Mouse (Mus musculus): ENCODE results near the gene Gm44596. TPM values are rescaled to one million over a fixed set of nuclear protein-coding genes. Genes with fewer than 3 reads are reported as not detected.

Gene Gm44596
- total RNA-seq (2021) = not detected
- long read RNA-seq, experiment 1 = 0 reads
- long read RNA-seq, experiment 2 = 0 reads

DNA sequence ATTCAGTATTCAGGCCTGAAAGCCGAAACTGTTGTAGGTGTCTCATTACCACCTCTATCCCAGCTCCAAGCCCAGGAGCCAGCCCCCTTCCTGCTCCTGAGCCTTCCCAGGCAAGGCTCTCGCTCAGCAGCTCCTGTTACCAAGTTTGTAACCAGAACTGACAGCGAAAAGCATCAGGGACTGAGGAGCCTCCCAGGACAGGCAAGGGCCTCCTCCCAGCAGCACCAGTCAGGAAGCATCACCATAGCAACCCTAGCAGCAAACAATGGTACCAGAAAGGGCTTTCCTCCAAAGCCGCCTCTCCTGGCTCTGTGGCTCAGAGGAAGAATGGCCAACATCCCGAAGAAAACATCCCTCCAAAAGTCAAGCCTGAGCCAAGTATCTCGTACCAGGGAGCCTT, at the start of gene Gm44596, which contains the start of gene Tex52:
TSS of gene Gm44596 (plus strand) at position 312 of the 400 bp plus-strand sequence.
TSS of gene Tex52 (plus strand) at position 265 of the 400 bp plus-strand sequence.
- intact Hi-C loops (cut with DNase I) = no loop called here
- no peak for TF ChIP-seq CTCF (IDR thresholded peaks at IDR 0.05)
- Histone ChIP-seq H3K27ac (peak within 1 kb of the TSS; percentile 44), H3K4me3 (no peak within 1 kb of the TSS)
- DNase-seq = peak; percentile 59

DNA sequence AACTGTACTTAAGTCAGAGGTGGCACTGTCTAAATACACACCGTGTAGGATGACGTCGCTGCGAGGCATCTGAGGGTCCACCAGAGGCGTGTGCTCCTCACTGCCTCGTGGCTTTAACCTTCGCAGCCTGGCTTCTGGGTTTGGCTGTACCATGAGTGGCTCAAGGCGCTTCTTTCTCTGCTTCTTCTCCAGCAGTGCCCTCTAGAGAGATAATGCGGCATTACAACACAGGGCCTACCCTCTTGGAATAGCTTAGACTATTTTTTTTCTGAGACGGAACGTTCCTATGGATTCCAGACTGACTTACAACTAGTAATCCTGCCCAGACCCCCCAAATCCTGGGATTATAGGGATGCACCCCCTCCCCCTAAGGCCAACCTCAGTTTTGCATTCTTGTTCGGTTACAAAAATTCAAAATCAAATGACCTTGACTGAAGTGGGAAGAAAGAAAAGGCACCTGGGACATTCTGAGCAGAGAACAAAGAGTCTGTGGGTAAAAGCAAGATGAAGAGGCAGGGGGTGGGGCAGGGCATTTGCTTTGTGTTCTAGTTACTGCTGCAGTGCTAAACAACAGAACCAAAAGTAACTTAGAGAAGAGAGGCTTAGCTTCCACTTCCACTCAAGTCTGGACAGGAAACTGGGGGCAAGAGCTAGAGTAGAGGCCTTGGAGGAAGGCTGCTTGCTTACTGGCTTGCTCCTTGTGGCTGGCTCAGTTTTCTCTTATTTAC, 40.7 kb upstream of the Gm44596 start:
- H3K27ac ChIP-seq = no peak overlapping the region

DNA sequence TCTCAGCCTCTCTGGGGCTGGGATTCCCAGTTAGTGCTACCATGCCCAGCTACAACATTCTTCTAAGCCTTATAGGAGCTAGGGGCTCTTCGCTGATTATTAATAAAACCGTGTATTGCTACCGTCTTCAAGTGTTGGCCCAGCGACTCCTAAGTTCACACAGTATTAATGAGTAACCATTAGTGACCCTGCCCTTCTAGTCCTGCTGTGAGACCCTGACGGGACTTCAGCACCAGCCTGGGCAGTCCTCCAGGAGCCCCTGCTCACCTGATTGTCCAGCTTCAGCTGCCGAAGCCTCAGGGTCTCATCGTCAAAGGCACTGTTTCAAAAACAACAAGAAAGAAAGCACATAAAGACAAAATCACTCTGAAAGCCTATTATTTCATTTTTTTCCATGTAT, 37.8 kb upstream of the Gm44596 start:
- Histone ChIP-seq H3K4me3 (no peak overlapping the region), H3K27ac (no peak overlapping the region)
- TF ChIP-seq CTCF (IDR thresholded peaks at IDR 0.05) = no peak
- intact Hi-C loops (cut with DNase I) = no loop called here
- no peak for DNase-seq

More for the DNA sequence above, 40.7 kb upstream of the Gm44596 start:
- no peak overlapping the region for H3K4me3 ChIP-seq
- intact Hi-C loops (cut with DNase I) = no loop called here
- peak; percentile 73 for DNase-seq
- TF ChIP-seq CTCF (IDR thresholded peaks at IDR 0.05) = peak; percentile 68

DNA sequence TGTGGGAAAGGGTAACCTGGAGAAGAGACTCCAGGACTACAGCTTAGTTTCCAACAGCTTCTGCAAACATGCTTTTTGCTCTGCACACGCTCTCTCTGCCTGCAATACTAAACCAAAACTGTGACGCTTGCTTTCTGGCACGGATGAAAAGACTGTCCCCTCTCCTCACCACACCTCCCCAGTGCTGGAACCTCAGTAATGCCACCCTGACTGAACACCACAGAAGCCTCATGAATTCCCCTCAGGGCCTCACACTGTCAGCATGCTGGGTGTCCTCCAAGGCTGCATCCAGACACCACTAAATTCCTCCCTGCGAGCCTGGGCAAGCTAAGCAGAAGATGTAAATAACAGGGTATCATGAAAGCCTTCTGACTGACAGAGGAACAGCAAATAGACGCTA, 36.4 kb upstream of the Gm44596 start:
- no peak overlapping the region for H3K4me3 ChIP-seq
- no peak for DNase-seq

DNA sequence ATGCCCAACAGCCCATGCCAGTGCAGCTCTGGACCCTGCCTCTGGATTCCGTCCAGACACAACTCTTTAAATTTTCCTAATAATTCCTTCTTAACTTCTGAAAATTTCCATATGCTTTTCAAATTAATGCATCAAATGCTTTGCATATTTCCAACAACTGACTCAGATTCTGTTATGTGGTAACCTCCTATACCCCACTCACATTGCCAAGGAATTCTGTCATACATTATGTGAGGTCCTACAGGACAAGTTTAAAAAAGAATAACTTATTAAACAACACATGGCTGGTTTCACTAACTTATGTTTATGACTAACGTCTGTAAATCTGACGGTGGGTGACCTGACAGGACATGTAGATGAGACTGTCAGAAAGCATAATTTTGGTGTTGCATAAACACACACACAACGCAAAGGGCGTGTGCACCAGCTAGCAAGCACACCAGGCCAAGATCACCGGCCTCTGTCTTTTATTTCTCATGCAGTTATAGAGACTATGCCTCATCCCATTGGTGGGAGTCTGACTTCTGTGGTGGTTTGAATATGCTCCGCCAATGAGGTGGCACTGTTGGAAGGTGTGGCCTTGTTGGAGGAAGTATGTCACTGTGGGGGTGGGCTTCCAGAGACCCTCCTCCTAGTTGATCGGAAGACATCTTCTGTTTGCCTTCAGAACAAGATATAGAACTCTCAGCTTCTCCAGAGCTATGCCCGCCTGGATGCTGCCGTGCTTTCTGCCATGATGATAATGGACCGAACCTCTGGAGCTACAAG, 33.2 kb upstream of the Gm44596 start:
- H3K4me3 ChIP-seq = no peak overlapping the region
- TF ChIP-seq CTCF (IDR thresholded peaks at IDR 0.05) = no peak
- DNase-seq = no peak
- intact Hi-C loops (cut with DNase I) = no loop called here
- no peak overlapping the region for H3K27ac ChIP-seq

More for the DNA sequence above, 36.4 kb upstream of the Gm44596 start:
- intact Hi-C loops (cut with DNase I) = no loop called here
- peak overlapping the region; percentile 31; the same call in 1 of the 2 replicates for H3K27ac ChIP-seq
- TF ChIP-seq CTCF (IDR thresholded peaks at IDR 0.05) = no peak

DNA sequence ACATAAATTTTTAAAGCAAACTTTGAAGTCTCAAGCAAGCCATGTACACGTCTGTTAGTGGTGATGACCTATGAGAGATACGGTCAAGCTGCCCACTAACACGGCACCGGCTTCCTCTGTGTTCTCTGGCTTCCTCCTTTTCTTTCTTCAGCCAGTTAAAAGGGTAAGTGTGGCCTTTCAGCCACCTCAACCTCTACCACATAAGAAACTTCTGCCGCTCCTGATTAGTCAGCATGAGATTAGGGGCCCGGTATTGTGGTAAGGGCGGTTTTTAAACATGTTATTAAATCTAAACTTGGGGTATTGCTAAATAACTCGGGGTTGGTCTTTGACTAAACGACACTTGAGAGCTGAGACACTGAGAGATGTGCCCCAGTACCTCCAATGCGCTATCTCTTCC, 29.7 kb upstream of the Gm44596 start:
- no peak overlapping the region for H3K4me3 ChIP-seq
- no peak for TF ChIP-seq CTCF (IDR thresholded peaks at IDR 0.05)
- no peak overlapping the region for H3K27ac ChIP-seq
- intact Hi-C loops (cut with DNase I) = no loop called here
- no peak for DNase-seq

DNA sequence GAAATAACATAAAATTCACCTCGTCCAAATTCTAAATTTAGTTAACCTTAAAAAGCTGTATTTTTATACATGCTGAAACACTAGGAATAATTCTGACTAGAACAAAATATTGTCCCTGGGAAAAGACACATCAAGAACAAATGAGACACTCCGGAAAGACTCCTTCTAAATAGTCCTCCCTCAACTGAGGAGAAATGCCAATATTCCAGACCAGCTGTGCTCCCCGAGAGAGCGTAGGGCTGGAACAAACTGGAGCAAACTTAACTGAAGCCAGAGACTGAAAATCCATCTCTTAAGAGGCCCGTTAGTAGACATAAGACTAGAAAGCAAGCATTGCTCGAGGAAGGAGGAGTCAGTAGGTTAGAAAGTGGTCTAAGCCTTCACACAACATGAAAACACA, 28.5 kb upstream of the Gm44596 start:
- DNase-seq = no peak
- intact Hi-C loops (cut with DNase I) = no loop called here
- Histone ChIP-seq H3K27ac (peak overlapping the region; percentile 76), H3K4me3 (peak overlapping the region; percentile 14)
- no peak for TF ChIP-seq CTCF (IDR thresholded peaks at IDR 0.05)

DNA sequence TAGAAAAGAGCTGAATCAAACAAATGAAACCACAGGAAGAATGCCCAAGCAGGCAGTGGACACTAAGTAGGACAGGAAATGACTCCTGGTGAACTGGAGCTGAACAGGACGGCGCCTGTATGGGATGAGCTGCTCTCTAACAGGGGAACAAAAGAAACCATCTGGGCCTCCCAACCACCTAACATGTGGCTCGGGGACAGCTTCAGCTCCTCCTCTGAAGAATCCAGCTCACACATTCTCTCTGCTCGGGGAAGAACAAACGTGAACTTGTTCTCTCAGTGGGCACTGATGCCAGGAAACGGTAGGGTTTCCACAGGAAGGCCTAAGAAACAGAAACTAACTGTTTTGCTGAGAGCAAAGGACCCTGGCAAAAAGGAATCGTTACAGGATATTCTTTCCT, 25.6 kb upstream of the Gm44596 start:
- no peak for DNase-seq
- intact Hi-C loops (cut with DNase I) = no loop called here
- H3K27ac ChIP-seq = peak overlapping the region; percentile 50
- TF ChIP-seq CTCF (IDR thresholded peaks at IDR 0.05) = no peak
- H3K4me3 ChIP-seq = no peak overlapping the region

DNA sequence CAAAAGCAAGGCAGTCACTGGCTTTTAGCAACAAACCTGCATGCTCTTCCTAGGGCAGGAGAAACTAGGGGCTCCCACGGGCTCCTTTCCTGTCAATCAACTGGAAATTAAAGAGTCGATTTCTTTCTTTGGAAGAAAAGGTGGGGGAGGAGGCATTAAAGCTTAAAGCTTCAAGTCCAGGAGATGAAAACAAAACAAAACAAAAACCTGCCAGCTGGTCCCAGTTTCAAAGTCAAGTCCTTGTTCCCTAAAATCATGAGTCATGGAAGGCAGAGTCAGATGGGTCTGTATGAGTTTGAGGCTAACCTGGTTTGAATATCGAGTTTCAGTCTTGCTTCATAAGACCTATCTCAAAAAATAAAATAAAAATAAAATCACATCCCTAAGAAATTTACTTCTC, 21.2 kb upstream of the Gm44596 start:
- TF ChIP-seq CTCF (IDR thresholded peaks at IDR 0.05) = no peak
- intact Hi-C loops (cut with DNase I) = no loop called here
- Histone ChIP-seq H3K27ac (peak overlapping the region; percentile 89; the same call in 1 of the 2 replicates), H3K4me3 (peak overlapping the region; percentile 95; the same call in 1 of the 2 replicates)
- no peak for DNase-seq

DNA sequence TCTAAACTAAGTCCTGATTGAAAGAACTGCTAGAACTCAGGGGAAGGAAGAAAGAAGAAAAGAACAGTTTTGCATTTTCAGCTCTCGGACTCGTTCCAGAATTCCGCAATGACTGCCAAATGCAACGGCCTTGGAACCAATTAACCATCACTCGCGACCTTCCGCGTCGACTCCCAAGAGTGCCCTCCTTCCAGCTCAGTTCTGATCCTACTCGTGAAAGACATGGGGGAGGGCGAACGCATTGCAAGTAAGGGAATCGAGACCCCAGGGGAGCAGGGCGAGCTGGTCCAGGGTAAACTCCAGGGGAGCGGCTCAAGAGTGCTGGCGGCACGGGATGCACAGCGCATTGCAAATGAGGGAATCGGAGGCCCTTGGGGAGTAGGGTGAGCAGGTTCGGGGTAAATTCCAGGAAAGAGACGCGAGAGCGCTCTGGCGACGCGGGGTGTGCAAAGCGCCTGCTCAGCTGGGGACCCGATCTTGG, 20.1 kb upstream of the Gm44596 start:
- no peak for DNase-seq
- no peak for TF ChIP-seq CTCF (IDR thresholded peaks at IDR 0.05)
- Histone ChIP-seq H3K4me3 (peak overlapping the region; percentile 95), H3K27ac (peak overlapping the region; percentile 89)
- intact Hi-C loops (cut with DNase I) = no loop called here

DNA sequence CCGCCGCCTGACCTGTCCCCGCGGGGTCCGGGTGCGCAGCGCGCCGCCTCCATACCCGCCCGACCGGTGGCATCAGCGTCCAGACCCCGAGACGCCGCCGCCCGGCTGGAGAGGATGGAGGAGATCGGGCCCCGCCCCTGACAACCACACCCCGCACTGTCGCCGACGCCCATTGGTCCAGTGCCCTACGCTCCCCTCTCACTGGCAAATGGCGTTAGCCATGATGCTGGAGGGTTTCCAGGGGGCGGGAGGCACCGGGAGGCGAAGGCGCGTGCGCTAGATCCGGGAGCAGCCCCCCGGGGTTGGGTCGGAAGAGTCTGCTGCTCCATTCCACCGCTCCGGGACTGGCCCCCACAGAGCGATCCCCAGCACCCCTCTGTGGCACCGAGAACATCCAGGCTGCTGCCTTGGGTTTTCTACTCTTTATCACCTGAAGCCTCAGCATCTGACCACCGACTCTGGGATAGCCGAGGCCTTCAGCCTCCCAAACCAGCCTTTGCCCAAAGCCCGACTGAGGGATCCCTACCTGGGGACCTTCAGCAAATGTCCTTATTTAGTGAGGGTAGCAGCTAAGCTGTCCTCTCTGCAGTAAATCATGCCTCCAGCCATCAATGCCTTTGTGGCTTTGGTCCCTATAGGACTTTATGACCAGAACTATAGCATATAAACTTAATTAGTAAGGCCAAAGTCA, 19.4 kb upstream of the Gm44596 start, which contains the start of gene Tulp3:
TSS of gene Tulp3 (minus strand) at position 126 of the 691 bp plus-strand sequence.
- intact Hi-C loops (cut with DNase I) = no loop called here
- H3K27ac ChIP-seq = peak within 1 kb of the TSS; percentile 89
- TF ChIP-seq CTCF (IDR thresholded peaks at IDR 0.05) = no peak
- DNase-seq = peak; percentile 99
- peak within 1 kb of the TSS; percentile 95 for H3K4me3 ChIP-seq

DNA sequence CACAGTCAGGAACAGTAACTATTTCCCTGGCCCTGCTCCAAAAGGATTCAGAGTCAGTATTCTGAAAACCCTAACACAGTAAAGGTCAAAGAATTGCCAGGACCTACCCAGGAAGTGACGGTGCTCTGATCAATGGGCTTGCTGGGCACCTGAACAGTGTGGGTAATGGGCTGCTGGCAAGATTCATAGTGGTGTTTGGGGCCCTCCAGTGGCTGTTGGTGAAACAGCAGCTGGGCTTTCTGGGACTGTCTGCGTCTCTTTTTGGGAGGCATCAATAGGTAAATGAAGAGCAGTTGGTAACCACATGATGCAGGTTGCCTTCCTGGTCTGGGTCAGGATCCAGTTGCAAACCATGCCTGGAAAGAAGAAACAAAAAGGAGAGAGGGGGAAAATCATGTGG, 16.3 kb upstream of the Gm44596 start:
- H3K4me3 ChIP-seq = no peak overlapping the region
- no peak overlapping the region for H3K27ac ChIP-seq
- peak; percentile 66 for DNase-seq
- peak; percentile 96 for TF ChIP-seq CTCF (IDR thresholded peaks at IDR 0.05)
- intact Hi-C loops (cut with DNase I) = loop anchor here (1.0 to 2.0 kb wide), 2 partner anchors 41 to 124 kb away; no protein-coding TSS in a partner anchor
